Mouse (Mus musculus) ES-Bruce4 (cell line): Measurements from ENCODE around the gene Abhd17b. TPM values are rescaled to one million over a fixed set of nuclear protein-coding genes. Genes with fewer than 3 reads are reported as not detected.

ENCODE experiments used
- H3K27ac ChIP-seq: 2 replicates; pipeline ENCODE4 v1.5.1; 2012; ENCODE audit warnings: low read length, inconsistent platforms; ENCODE audit not compliant: insufficient read depth
- H3K27me3 ChIP-seq: 2 replicates; pipeline ENCODE4 v1.6.1; 2012; ENCODE audit warnings: mild to moderate bottlenecking, low read length, inconsistent platforms; ENCODE audit not compliant: control insufficient read depth, poor library complexity, insufficient read depth, severe bottlenecking
- H3K36me3 ChIP-seq: 2 replicates; pipeline ENCODE4 v1.6.1; 2012; ENCODE audit warnings: inconsistent platforms, mild to moderate bottlenecking, low read length, moderate library complexity; ENCODE audit not compliant: control insufficient read depth, poor library complexity, insufficient read depth, severe bottlenecking
- H3K4me1 ChIP-seq: one replicate; pipeline ENCODE4 v1.8.1; 2011; ENCODE audit warnings: low read length; ENCODE audit not compliant: control insufficient read depth, insufficient read depth
- H3K4me3 ChIP-seq: 2 replicates; pipeline ENCODE4 v1.5.1; 2011; ENCODE audit warnings: low read depth, mild to moderate bottlenecking, low read length
- H3K9ac ChIP-seq: 2 replicates; pipeline ENCODE4 v1.6.1; 2012; ENCODE audit warnings: low read depth, mild to moderate bottlenecking, inconsistent platforms; ENCODE audit not compliant: poor library complexity, severe bottlenecking
- H3K9me3 ChIP-seq: replicated peaks from 2 replicates; pipeline ENCODE4 v1.6.1; 2012; ENCODE audit warnings: mild to moderate bottlenecking, low read length, inconsistent platforms; ENCODE audit not compliant: control insufficient read depth, poor library complexity, insufficient read depth, severe bottlenecking
- CTCF ChIP-seq: IDR thresholded peaks from one replicate; pipeline ENCODE4 v1.8.1; 2011; ENCODE audit warnings: low read depth, low read length
- EP300 ChIP-seq: IDR thresholded peaks from 2 replicates; pipeline ENCODE4 v1.6.1; 2011; ENCODE audit warnings: low read depth, low read length; ENCODE audit not compliant: insufficient read depth
- POLR2A ChIP-seq: IDR thresholded peaks from one replicate; pipeline ENCODE4 v1.8.1; 2011; ENCODE audit warnings: low read length; ENCODE audit not compliant: insufficient read depth
- polyA plus RNA-seq: library from polyadenylated mRNA; stranded (reverse); fragments of >200 nt; gene quantifications from 2 replicates; pipeline ENCODE4 v1.2.4, GENCODE M21; 2011; ENCODE audit warnings: low read depth; ENCODE audit not compliant: missing spikeins, insufficient read depth, insufficient read length

Gene Abhd17b
- polyA plus RNA-seq, 1 experiment, result 36.7 TPM

GRCm38 (mm10) chr19:21643935-21644334, 9.1 kb upstream of the Abhd17b start:
- Histone ChIP-seq H3K27ac (no peak overlapping the region), H3K4me1 (no peaks in the 10 kb centered on the region), H3K36me3 (no peaks in the 10 kb centered on the region), H3K9ac (no peak overlapping the region), H3K27me3 (no peaks in the 10 kb centered on the region), H3K9me3 (no peaks in the 10 kb centered on the region), H3K4me3 (no peak overlapping the region)
- no peak for TF ChIP-seq CTCF
- TF ChIP-seq POLR2A, result no peak
- no peak for TF ChIP-seq EP300

DNA sequence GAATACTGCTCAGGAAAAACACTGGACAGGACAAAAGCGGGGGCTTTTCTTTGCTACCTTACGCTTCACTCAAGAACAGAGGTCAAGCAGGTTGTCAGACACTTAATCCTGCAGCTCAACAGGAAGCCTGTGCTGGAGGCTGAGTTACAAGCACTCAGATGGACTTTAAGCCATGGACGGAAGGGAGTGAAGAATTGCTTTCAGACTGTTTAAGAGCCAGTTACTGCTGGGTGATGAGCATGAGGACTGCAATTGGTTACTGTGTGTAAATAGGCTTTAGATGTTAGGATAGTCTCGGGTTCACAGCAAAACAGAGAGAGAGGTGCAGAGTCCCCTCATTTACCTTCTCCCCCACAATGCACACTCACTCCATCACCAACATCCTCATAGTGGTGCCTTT, 7.7 kb upstream of the Abhd17b start:
- Histone ChIP-seq H3K4me3 (no peak overlapping the region), H3K36me3 (no peaks in the 10 kb centered on the region), H3K27ac (no peak overlapping the region), H3K9me3 (no peaks in the 10 kb centered on the region), H3K4me1 (no peaks in the 10 kb centered on the region), H3K27me3 (no peaks in the 10 kb centered on the region), H3K9ac (no peak overlapping the region)
- TF ChIP-seq CTCF (no peak), EP300 (no peak), POLR2A (no peak)

GRCm38 (mm10) chr19:21646142-21646541, 6.8 kb upstream of the Abhd17b start:
- no peaks in the 10 kb centered on the region for H3K9me3 ChIP-seq
- no peak overlapping the region for H3K9ac ChIP-seq
- no peaks in the 10 kb centered on the region for H3K27me3 ChIP-seq
- no peaks in the 10 kb centered on the region for H3K4me1 ChIP-seq
- no peak overlapping the region for H3K4me3 ChIP-seq
- no peak for TF ChIP-seq POLR2A
- TF ChIP-seq EP300, result no peak
- TF ChIP-seq CTCF, result no peak
- no peaks in the 10 kb centered on the region for H3K36me3 ChIP-seq
- no peak overlapping the region for H3K27ac ChIP-seq

DNA sequence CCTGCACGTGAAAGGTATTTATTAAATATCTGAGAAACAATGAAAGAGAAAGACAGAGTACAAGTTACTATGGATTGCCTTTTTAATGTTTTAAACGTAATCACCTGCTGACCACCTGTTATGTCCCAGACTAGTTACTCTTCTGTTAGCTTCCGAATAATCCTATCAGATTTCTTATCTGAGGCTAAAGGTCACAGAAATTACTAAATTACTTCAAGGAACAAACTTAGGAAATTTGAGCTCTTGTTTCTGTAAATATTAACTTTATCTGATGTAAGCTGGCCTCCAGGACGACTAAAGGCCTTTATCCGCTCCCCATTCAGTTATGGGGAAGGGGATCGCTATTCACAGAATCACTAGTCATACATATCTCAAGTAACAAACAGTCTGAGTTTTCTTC, 1.3 kb upstream of the Abhd17b start:
- Histone ChIP-seq H3K9me3 (no peaks in the 10 kb centered on the region), H3K36me3 (no peaks in the 10 kb centered on the region), H3K4me3 (peak overlapping the region; percentile 94), H3K4me1 (no peaks in the 10 kb centered on the region), H3K9ac (peak overlapping the region; percentile 75), H3K27me3 (no peaks in the 10 kb centered on the region), H3K27ac (peak overlapping the region; percentile 58; the same call in 1 of the 2 replicates)
- TF ChIP-seq CTCF, result no peak

DNA sequence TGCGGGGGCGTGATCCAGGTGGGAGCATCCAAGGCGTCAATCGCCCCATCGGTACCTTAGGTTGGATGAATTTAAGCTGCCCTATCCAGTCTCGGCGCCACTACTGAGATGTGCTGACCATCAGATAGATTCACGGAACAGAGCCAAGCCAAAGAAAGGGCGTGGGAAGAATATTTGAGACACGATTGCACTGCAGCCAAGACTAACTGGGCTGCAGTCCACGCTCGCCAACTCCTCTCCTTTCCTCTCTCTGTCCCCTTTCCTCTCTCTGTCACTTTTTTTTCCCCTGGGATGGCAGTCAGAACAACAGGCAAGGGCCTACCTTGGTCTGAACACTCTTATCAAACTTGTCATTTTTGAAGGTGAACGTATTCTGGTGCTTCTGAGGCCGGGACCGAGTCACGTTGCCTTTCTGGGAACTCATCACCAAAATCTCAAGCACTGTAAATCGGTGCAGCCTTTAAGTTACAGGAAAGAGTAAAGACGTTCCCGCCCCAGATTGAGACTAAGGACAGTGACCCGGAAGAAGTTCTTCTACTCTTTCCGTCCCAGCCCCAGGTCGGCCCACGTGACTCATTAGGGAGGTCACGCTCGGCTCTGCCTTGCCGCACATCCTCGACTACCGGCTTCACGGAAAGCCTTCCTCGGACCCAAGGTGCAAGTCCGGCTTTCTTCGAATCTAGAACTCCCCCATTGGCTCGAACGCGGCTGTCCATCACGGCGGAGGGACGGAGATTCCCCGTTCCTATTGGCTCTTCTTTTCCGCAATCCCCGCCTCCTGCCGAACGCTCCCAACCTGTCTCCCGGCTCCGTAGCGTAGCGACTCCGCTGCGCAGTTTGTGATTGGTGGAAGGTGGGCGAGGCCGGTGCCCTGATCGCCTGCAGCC, 457 bp upstream of the Abhd17b start, which contains the start of gene 1110059E24Rik:
1110059E24Rik (minus strand) TSS at position 692 of the 887 bp plus-strand sequence.
- Histone ChIP-seq H3K4me3 (peak within 1 kb of the TSS; percentile 94), H3K27me3 (no peaks in the 10 kb centered on the region), H3K9me3 (no peaks in the 10 kb centered on the region), H3K36me3 (no peaks in the 10 kb centered on the region), H3K27ac (peak within 1 kb of the TSS; percentile 58), H3K9ac (peak within 1 kb of the TSS; percentile 99), H3K4me1 (no peaks in the 10 kb centered on the region)
- TF ChIP-seq EP300 (0 out of 2 replicates have a peak, but pooled peaks have one; percentile 37), CTCF (no peak), POLR2A (peak; percentile 27)

DNA sequence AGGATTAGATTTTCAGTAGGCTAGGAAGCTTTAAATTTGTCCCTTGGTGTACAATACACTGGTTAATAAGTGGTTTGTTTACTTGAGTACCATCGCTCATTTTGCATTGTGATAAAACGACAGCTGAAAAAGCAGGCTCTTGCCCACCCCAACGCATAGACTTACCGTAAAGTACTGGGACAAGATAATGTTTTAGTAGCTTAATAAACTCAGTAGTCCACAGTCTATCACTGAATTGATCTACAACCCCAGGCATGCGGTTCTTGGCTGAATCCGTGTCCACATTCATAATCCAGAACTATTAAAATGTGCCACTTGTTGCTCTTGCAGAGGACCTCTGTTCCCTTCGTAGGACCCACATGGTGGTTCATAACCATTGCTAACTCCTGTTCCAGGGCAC, 1.8 kb downstream of the Abhd17b start:
- Histone ChIP-seq H3K4me1 (no peaks in the 10 kb centered on the region), H3K27ac (no peak overlapping the region), H3K36me3 (no peaks in the 10 kb centered on the region), H3K4me3 (no peak overlapping the region), H3K27me3 (no peaks in the 10 kb centered on the region), H3K9me3 (no peaks in the 10 kb centered on the region), H3K9ac (no peak overlapping the region; the same call in 1 of the 2 replicates)
- TF ChIP-seq EP300, result no peak
- no peak for TF ChIP-seq CTCF
- no peak for TF ChIP-seq POLR2A
